Mouse (Mus musculus): Measurements from ENCODE around the gene Atxn7l3.
"Not testable (repeated sequence)": the region's sequence is repeated elsewhere in the genome, so short reads cannot be mapped to it uniquely, and the experiment has no call there.

The Atxn7l3 gene

GRCm38 (mm10) chr11:102294887-102295597, 1.4 kb downstream of the Atxn7l3 start:
- no peak for DNase-seq (ENCODE audit: low spot score in 2 of 2)

DNA sequence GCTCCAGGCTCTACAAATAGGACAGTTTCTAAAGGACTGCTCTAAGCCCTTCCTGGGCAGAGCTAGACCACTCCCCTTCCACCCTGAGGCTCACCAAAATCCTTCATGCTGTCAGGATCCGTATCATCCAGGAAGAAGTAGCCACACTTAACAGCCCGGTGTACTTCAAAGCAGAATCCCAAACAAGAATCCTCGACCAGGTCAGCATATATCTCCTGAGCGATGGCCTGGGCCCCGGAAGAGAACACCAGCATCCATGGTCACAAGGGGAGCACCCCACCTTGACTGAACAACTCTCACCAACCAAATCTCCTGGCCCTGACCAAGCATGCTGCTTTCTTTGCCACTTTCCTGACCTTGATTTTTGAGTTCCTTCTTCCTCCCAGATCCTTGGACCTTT, 2.0 kb downstream of the Atxn7l3 start:
- DNase-seq (ENCODE audit: low spot score in 2 of 2), result no peak

DNA sequence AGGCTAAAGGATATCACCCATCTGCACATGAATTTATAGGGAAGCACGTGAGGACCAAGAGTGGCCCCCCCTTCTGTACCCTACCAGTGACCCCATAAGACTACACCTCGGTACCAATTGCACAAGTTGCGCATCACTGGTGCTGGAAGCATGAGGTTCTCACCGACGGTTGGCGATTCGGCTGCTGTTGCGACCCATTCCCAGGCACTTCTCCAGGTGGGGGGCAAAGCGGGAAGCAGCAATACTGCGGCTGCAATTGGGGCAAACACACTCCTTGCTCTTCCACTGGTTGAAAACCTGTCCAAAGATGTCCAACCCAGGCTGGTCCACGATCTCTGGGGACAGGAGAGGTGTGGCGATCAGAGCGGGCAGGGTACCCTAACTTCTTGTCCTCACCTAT, 2.5 kb downstream of the Atxn7l3 start:
- DNase-seq (ENCODE audit: low spot score in 2 of 2), result no peak

- no peak for DNase-seq (ENCODE audit: low spot score in 2 of 2)
These were observed 5.3 kb downstream of the Atxn7l3 start for GRCm38 (mm10) chr11:102291051-102291535.

DNA sequence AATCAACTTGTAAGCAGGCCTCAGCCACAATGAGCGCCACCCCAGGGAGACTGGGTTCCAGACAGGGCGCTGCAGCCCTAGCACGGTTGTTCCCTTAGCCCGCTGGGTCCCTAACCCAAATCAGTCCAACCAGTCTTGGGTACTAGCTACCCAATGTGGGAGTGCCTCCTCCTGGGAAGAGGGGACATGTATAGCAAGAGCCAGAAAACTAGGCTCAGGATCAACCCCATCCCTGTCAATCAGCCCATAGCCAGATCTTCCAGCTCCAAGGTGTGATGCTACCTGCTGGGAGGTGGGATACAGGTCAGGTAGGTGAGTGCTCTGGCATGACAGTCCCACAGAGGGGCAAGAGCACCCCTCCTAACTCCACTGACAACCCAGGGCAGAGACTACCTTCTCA, 6.3 kb downstream of the Atxn7l3 start:
- no peak for DNase-seq (ENCODE audit: low spot score in 2 of 2)

DNA sequence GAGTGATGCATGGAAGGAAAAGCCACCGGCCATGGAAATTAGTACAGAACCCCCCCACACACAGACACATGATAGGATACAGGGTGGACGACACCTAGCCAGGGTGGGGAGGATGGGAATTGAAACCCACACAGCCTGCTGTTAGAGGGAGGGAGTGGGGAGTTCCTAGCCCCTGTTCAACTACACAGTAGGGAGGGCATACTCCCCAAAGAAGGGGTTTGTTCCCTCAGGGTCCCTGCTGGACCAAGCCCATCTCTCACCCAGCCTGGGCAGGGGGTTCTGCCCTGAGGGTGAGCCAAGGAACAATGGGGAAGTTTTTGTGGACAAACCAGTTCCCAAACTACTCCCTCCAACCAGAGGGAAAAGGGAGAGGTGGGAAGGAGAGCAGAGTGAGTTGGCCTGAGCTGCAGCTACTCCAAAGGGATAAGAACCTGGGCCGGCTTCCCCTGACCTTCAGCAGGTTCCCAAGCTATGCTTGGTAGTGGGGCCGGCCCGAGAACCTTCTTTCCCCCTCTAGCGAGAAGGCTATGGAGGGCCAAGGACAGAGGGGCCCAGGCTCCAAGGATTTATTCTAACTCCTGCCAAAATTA, 6.8 kb downstream of the Atxn7l3 start:
- DNase-seq (ENCODE audit: low spot score in 2 of 2), result no peak

GRCm38 (mm10) chr11:102288913-102289312, 7.5 kb downstream of the Atxn7l3 start:
- peak in 1 of 2 experiments; percentile 43 for DNase-seq (ENCODE audit: low spot score in 2 of 2)

- no peak for DNase-seq (ENCODE audit: low spot score in 2 of 2)
These were observed 8.2 kb downstream of the Atxn7l3 start for GRCm38 (mm10) chr11:102288027-102288804.

- no peak for DNase-seq (ENCODE audit: low spot score in 2 of 2)
These were observed 8.9 kb downstream of the Atxn7l3 start for GRCm38 (mm10) chr11:102287485-102287884.

DNA sequence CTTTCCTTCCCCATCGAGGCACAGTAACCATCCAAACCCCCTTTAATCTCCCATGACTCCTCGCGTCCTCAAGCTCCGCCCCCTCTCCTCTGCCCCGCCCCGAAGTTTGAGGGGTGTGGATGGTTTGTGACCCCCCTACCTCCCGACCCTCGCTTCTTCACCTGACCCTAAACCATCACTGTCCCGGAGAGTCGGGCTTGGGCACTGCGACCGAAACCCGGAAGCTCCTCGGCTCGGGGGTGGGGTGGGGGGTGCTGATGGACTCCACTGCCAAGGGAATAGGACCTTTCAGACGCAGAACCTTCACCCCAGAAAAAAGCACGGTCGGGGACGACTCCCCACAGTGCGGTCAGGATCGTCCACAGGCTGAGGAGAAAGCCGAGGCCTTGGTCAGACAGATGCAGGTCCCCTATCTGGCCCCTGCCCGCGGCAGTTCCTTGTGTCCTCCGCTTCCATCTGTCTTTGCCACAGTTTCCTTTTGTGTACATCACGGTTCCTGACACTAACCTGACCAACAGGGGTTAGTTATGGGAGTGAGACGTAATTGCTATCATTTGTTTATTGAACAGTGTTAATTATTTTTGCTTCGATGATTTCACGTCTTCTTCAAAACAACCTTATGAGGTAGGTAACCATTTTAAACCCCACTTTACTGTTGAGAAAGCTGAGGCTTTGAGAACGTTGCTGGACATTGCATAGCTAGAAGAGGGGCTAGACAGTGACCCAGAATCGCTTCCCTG, 11.2 kb downstream of the Atxn7l3 start:
- no peak for DNase-seq (ENCODE audit: low spot score in 2 of 2)

- peak; percentile 85 to 92 for DNase-seq (ENCODE audit: low spot score in 2 of 2)
These were observed 11.8 kb downstream of the Atxn7l3 start, which contains the start of gene Tmub2 for GRCm38 (mm10) chr11:102284501-102285094. Tmub2 (plus strand) TSS chr11:102284931.

DNA sequence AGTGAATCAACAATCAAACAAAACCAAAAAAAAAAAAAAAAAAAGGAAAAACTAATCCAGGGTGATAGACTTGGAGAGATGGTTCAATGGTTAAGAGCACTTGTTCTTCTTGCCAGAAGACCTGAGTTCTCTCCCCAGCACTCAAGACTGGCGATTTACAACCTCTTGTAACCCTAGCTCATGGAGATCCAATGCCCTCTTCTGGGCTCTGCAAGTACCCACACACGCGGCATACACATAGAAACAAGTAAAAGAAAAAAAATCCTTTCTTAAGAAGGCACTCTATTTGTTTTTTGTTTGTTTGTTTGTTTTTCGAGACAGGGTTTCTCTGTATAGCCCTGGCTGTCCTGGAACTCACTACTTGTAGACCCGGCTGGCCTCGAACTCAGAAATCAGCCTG, 12.5 kb downstream of the Atxn7l3 start:
- no peak for DNase-seq (ENCODE audit: low spot score in 2 of 2)

DNA sequence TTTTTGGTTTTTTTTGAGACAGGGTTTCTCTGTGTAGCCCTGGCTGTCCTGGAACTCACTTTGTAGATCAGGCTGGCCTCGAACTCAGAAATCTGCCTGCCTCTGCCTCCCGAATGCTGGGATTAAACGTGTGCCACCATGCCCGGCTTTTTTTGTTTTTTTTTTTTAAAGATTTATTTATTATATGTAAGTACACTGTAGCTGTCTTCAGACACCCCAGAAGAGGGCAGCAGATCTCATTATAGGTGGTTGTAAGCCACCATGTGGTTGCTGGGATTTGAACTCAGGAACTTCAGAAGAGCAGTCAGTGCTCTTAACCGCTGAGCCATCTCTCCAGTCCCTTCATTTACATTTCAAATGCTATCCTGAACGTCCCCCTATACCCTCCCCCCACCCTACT, 16.2 kb downstream of the Atxn7l3 start:
- DNase-seq (ENCODE audit: low spot score in 2 of 2), result not testable (repeated sequence)

- no peak for DNase-seq (ENCODE audit: low spot score in 2 of 2)
These were observed 16.8 kb downstream of the Atxn7l3 start for GRCm38 (mm10) chr11:102279595-102279994.

GRCm38 (mm10) chr11:102277754-102278153, 18.7 kb downstream of the Atxn7l3 start:
- no peak for DNase-seq (ENCODE audit: low spot score in 2 of 2)

DNA sequence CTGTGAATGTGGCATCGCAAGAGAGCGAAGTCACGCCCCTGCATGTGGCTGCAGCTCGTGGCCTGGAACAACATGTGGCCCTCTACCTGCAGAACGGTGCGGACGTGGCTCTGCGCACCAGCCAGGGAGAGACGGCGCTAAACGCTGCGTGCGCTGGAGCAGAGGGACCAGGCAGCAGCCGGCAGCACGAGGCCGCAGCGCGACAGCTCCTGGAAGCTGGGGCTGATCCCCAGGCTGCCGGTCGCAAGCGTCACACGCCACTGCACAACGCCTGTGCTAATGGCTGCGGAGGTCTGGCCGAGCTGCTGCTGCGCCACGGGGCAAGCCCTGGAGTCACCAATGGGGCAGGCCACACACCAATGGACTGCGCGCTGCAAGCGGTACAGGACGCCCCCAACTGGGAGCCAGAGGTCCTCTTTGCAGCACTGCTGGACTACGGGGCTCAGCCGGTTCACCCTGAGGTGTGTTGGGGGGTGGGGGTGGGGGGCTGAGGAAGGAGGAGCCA, 20.0 kb downstream of the Atxn7l3 start:
- DNase-seq (ENCODE audit: low spot score in 2 of 2), result peak in 1 of 2 experiments; percentile 30

DNA sequence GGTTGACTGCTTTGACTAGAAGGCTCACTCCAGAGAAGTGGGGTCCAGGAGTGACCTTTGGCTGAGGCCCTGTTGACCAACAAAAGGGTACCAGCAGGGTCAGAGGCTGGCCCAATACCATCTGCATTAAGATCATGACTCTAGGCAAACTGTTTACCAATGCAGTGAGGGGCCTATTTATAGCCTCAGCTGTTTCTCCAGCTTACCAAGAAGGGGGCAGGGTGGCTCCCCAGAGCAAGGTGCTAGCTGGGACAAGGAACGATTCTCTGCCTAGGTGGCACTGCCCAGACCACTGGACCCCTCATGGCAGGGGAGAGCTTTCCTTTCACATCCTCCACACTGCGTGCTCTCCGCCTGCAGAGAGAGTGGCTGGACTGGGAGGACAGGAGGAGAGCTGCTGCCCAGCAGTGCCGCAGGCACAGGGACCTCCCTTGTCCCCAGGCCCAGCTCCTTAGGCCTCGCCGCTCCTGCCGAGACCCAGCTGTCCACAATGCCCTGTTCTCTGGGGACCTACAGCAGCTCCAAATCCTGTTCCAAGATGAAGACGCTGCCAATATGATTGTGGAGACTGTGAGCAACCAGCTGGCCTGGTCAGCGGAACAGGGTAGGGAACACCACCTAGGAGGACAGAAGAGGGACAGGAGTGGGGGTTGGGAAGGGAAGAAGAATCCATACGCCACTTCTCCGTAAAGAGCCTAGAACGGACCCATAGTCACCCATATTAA, 27.7 kb downstream of the Atxn7l3 start, which contains the start of gene Asb16:
Gene Asb16, plus strand, starts transcription at position 224 of the 725 bp plus-strand sequence.
- no peak for DNase-seq (ENCODE audit: low spot score in 2 of 2)

DNA sequence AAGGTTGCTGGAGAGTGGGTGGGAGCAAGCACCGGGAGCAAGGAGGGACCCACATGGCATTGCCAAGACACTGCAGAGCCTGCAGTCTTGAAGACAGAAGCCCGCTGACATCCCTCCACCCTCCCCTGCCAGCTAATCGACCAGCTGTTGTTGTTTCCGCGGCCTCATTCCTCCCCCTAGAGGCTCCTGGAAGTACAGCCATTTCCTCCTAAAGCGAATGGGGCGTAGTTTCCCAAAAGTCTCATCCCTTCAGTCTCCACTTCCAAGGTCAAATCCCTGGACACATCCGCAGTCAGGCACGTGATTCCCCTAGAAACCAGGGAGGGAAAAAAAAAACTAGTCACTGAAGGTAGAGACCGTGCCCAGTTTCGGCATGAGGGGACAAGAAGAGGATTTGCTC, 29.0 kb downstream of the Atxn7l3 start:
- DNase-seq (ENCODE audit: low spot score in 2 of 2), result peak in 1 of 2 experiments; percentile 77

- DNase-seq (ENCODE audit: low spot score in 2 of 2), result no peak
These were observed 29.6 kb downstream of the Atxn7l3 start for GRCm38 (mm10) chr11:102266631-102267355.

DNA sequence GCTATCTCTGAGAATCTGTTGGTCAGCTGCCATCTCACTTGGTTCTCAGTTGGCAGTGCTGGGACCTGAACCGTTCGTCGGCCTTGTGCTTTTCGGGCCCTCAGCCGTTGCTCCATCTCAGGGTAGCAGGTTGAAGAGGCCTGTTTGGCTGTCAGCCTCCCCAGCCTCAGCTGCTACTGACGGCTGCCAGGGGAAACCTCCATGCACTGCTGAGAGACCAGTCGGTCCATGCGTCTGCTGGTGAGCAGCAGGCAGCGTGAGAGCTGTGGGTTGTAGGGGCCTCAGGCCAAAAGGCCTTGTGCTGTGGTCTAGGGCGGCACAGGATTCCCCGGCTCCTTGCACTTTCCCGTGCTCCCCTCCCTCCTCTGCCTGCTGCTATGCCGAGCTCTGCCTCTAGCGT, 30.6 kb downstream of the Atxn7l3 start:
- peak in 1 of 2 experiments; percentile 57 for DNase-seq (ENCODE audit: low spot score in 2 of 2)
